Mouse (Mus musculus) C2C12 (cell line): ENCODE results near the gene Vps45.

Experiments used
- CEBPB ChIP-seq: IDR thresholded peaks from one replicate; pipeline ENCODE4 v1.6.1; 2011; ENCODE audit warnings: low read depth, mild to moderate bottlenecking, control low read depth, moderate library complexity
- CTCF ChIP-seq: IDR thresholded peaks from one replicate; pipeline ENCODE4 v1.5.1; 2011; ENCODE audit not compliant: control insufficient read depth, insufficient read depth, insufficient read length
- FOSL1 ChIP-seq: IDR thresholded peaks from one replicate; pipeline ENCODE4 v1.8.0; 2011; ENCODE audit warnings: mild to moderate bottlenecking, low read length; ENCODE audit not compliant: poor library complexity, insufficient read depth, severe bottlenecking
- MYOD1 ChIP-seq: IDR thresholded peaks from one replicate; pipeline ENCODE4 v1.6.1; 2011; ENCODE audit warnings: low read depth; ENCODE audit not compliant: control insufficient read depth, insufficient read length

GRCm38 (mm10) chr3:95953522-95953921, 104.7 kb downstream of the Vps45 start:
- TF ChIP-seq CTCF (no peak), MYOD1 (no peak), FOSL1 (no peak), CEBPB (no peak)
